Mouse (Mus musculus) kidney, adult 8-10 months (tissue): Measurements from ENCODE around the gene Zfp786.
"Not testable (repeated sequence)": the region's sequence is repeated elsewhere in the genome, so short reads cannot be mapped to it uniquely, and the experiment has no call there.

Experiments used
- DNase-seq, 2 experiments: peaks; one replicate each; pipeline ENCODE4 v3.0.0; 2022

The Zfp786 gene

GRCm38 (mm10) chr6:47830104-47831078 lies at the start of gene Zfp786:
TSS of gene Zfp786 (minus strand) at chr6:47830867.
- peak; percentile 85 to 91 for DNase-seq

GRCm38 (mm10) chr6:47880166-47880565 lies 49.5 kb upstream of the Zfp786 start:
- DNase-seq, result no peak

DNA sequence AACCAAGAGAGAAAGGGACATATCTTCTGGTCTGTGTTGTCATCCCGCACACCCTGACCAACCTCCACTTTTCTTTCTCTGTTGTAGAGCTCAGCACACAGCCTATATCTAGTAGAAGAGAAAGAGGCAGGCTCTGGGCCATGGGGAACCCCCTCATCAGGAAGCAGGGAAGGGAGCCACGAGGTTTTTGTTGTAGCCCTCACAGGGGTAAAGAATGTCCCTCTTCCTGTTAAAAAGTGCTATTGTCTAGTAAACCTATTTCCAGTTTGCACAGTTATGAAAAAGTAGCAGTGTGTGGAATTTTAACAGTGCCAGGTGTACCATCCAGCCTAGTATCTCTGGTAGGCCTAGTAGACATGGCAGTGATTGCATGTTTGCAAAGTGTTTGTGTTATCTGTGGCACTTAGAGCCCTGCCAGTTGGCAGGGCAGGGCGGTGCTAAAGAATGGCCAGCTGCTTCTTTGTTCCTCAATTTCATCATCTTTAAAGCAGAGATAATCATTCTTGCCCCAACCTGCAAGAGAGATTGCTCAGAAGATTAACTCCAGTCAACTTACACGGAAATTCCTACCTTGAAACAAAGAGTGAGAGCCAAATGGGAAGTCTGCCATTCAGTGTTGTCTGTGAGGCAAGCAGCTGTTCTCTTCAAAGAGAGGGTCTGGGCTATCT lies 48.5 kb upstream of the Zfp786 start:
- no peak for DNase-seq

DNA sequence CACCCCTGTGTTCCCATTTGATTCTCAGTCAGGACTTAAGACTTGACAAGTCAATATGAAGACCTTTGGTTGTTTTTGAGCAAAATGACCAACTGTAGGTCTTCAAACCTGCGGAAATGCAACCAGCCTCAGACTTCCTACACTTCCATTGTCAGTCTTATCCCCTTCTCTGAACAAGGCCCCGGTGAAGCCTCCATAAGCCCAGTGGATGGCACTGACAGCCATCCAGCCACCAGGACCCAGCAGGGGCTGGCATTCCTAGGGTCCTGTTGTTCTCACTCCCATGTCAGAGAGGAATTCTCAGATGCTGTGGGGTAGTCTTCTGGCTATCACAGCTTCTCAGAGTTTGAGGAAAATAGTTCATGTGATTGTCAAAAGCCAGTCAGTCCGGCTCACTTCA lies 47.9 kb upstream of the Zfp786 start:
- no peak for DNase-seq

GRCm38 (mm10) chr6:47878133-47878514 lies 47.5 kb upstream of the Zfp786 start:
- DNase-seq, result no peak

DNA sequence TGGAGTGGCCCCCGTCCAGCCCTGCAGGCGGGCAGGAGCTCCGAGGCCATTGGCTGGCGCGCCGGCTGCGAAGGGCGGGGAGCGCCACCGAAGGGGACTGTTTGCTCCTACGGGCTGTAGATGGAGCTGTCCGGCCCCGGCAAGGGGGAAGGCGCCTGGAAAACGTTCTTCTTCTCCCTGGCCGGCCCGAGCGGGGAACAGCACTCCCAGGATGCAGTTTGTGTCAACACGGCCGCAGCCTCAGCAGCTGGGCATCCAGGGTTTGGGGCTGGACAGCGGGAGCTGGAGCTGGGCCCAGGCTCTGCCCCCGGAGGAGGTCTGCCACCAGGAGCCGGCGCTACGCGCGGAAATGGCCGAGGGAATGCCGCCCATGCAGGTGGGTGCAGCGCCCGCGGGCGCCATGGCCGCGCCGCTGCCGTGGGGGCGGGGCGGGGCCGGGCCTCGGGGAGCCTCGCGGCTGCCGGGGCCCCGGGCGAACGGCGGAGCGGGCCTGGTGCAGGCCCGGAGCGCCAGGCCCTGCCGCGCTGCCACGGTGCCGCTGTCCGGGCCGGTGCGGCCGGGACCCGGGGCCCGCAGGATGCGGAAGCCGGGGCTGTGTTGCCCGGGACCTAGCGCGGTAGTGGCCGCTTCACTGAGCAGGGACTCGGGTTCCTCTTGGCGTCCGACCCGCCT lies 46.9 kb upstream of the Zfp786 start:
- peak; percentile 88 to 91 for DNase-seq

DNA sequence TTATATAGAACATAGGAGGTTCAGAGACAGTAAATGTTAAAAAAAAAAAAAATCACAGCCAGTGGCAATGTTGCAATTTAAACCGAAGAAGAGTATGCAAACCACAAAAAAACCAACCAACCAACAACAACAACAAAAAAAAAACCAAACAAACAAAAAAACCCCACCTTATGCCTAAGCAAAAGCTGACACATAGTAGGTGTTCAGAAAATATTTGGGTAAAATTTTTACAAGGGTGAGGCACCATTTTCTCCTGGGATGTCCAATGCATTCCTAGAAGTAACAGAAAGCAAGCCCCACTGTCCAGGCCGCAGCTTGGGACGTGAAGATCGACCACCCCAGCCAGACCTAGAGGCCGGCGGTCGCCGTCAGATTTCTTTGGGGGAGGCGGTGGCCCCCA lies 46.4 kb upstream of the Zfp786 start, which contains the start of gene Zfp282:
Gene Zfp282, plus strand, starts transcription at position 147 of the 400 bp plus-strand sequence.
- no peak for DNase-seq

DNA sequence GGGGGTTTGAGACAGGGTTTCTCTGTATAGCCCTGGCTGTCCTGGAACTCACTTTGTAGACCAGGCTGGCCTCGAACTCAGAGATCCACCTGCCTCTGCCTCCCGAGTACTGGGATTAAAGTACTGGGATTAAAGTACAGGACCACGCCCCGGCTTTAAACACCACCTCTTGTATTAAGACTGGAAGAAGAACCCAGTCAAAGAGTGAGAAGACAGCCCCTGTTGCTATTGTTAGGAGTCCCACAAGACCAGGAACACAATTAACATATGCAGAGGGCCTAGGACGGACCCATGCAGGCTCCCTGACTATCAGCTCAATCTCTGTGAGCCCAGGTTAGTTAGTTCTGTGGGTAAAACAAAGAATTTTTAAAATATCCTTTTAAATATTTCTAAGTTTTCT lies 41.6 kb upstream of the Zfp786 start:
- DNase-seq, result no peak

DNA sequence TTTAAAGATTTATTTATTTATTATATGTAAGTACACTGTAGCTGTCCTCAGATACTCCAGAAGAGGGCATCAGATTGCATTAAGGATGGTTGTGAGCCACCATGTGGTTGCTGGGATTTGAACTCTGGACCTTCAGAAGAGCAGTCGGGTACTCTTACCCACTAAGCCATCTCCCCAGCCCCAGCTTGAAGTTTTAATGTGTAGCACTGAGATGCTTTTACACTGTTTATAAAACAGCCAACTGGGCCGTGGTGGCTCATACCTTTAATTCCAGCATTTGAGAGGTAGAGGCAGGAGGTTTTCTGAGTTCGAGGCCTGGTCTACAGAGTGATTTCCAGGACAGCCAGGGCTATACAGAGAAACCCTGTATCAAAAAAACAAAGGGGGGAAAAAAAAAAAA lies 27.1 kb upstream of the Zfp786 start:
- DNase-seq, result not testable (repeated sequence)

GRCm38 (mm10) chr6:47857241-47857640 lies 26.6 kb upstream of the Zfp786 start:
- no peak for DNase-seq

- DNase-seq, result no peak
Observed at GRCm38 (mm10) chr6:47845779-47846178, 15.1 kb upstream of the Zfp786 start.

GRCm38 (mm10) chr6:47842337-47842736 lies 11.7 kb upstream of the Zfp786 start:
- DNase-seq, result no peak

DNA sequence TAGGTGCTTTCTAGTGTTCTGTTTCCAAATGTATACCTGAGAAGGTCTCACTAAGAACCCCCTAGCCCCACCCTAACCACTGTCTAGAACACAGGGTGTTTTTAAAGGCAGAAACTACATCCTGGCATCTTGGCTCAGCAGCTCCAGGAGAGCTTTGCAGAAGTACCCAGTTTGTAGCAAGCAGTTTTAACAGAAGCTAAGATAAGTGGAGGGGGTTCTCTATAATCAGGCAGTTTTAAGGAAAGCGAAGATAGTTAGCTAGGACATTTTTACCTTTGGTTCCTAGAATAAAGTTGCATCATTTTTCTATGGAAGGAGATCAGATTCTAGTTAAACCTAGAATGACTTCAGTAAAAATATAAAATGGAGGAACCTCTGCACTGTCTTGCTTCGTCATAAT lies 11.2 kb upstream of the Zfp786 start:
- DNase-seq, result no peak

GRCm38 (mm10) chr6:47841077-47841476 lies 10.4 kb upstream of the Zfp786 start:
- no peak for DNase-seq

DNA sequence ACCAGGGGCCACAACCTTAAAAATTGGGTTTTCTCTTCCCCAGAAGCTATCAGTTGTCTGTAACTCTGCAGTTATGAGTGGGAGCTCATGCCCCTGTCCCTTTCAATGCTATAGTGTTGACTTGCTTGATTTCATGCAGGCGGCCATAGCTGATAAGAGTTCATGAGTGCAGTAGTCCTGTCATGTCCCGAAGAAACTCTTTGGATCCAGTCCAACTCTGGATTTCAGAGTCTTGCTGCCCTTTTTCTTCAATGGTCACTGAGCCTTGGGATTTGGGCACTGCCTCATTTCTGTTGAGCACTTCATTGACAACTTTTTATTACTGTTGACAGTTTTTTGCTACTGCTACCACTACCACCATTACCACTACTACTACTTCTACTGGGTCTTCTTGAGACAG lies 7.0 kb upstream of the Zfp786 start:
- DNase-seq, result no peak

GRCm38 (mm10) chr6:47835984-47836521 lies 5.4 kb upstream of the Zfp786 start:
- peak; percentile 24 to 50 for DNase-seq

- DNase-seq, result peak; percentile 93 to 94
Observed at GRCm38 (mm10) chr6:47835482-47835983, 4.9 kb upstream of the Zfp786 start, which contains the start of gene Zfp398. TSS of gene Zfp398 (plus strand) at chr6:47835661.

- no peak for DNase-seq
Observed at GRCm38 (mm10) chr6:47832220-47832619, 1.6 kb upstream of the Zfp786 start.

GRCm38 (mm10) chr6:47828950-47829349 lies 1.7 kb downstream of the Zfp786 start:
- DNase-seq, result peak in 1 of 2 experiments; percentile 34

GRCm38 (mm10) chr6:47827462-47827861 lies 3.2 kb downstream of the Zfp786 start:
- DNase-seq, result no peak

DNA sequence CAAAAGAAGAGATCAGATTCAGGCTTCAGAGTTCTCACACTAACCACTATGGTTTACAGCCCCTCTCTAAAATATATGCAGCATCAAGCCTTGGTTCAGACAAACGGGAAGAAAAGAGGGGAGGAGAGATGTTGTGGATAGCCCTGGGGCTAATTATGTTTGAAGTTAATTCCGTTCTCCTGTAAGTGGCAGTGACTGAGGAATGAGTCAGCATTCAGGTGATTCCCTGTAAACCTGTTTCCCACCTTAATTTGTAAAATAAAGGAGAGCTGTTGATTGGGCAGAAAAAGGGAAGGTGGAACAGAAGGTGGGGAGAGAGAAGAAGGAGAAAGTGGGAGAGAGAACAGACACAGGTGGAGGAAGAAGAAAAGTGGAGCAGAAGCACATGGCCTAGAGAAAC lies 6.4 kb downstream of the Zfp786 start:
- DNase-seq, result no peak

DNA sequence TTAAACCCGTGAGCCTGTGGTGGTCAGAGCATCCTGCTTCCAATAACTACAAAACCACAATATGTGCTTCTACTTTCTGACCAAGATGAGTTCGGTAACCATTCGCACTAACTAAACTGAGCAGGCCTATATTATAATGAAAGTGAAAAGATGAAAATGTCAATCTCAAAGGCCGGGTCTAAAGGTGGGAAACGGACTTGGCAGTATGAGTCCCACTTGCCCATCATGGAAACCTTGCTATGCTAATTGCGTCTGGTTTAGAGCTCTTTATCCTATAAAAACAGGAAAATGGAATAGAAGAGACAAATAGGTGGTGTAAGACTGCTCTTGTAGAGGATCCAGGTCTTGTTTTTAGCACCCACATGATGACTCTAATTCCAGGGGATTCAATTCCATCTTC lies 8.9 kb downstream of the Zfp786 start:
- no peak for DNase-seq

- no peak for DNase-seq
Observed at GRCm38 (mm10) chr6:47821236-47821635, 9.4 kb downstream of the Zfp786 start.
